Mouse (Mus musculus) limb, embryonic 14.5 days (tissue): ENCODE data around the gene Ralgapa1. TPM values are rescaled to one million over a fixed set of nuclear protein-coding genes. Genes with fewer than 3 reads are reported as not detected.
"Not testable (repeated sequence)": the region's sequence is repeated elsewhere in the genome, so short reads cannot be mapped to it uniquely, and the experiment has no call there.

ENCODE experiments used
- ATAC-seq: fragments of 200-750 bp; cut with Nextera tagmentation; 2 replicates; pipeline ENCODE4 v1.8.0; 2017; ENCODE audit warnings: low read depth, moderate number of reproducible peaks, moderate TSS enrichment; ENCODE audit not compliant: low FRiP score
- DNase-seq: peaks from one replicate; pipeline ENCODE4 v3.0.0-alpha.2; 2015; ENCODE audit warnings: low spot score
- H3K27ac ChIP-seq: fragments of 300-500 bp; sonication (generic); replicated peaks from 2 replicates; pipeline ENCODE4 v1.5.1; 2014; ENCODE audit warnings: low read depth, mild to moderate bottlenecking, low read length, moderate library complexity, mixed read lengths
- H3K27me3 ChIP-seq: fragments of 300-500 bp; sonication (generic); 2 replicates; pipeline ENCODE4 v1.6.1; 2014; ENCODE audit warnings: low read length, mixed read lengths; ENCODE audit not compliant: control insufficient read depth, insufficient read depth
- H3K36me3 ChIP-seq: fragments of 300-500 bp; sonication (generic); 2 replicates; pipeline ENCODE4 v1.6.1; 2014; ENCODE audit warnings: mild to moderate bottlenecking, low read length, moderate library complexity, mixed read lengths; ENCODE audit not compliant: control insufficient read depth, insufficient read depth
- H3K4me1 ChIP-seq: fragments of 300-500 bp; sonication (generic); 2 replicates; pipeline ENCODE4 v1.6.1; 2014; ENCODE audit warnings: antibody characterized with exemption, low read length, mixed read lengths; ENCODE audit not compliant: control insufficient read depth, insufficient read depth
- H3K4me2 ChIP-seq: fragments of 300-500 bp; sonication (generic); replicated peaks from 2 replicates; pipeline ENCODE4 v1.6.1; 2014; ENCODE audit warnings: low read depth, mild to moderate bottlenecking, low read length, moderate library complexity; ENCODE audit not compliant: severe bottlenecking
- H3K4me3 ChIP-seq: fragments of 300-500 bp; sonication (generic); replicated peaks from 2 replicates; pipeline ENCODE4 v1.5.1; 2014; ENCODE audit warnings: low read length
- H3K9ac ChIP-seq: fragments of 300-500 bp; sonication (generic); 2 replicates; pipeline ENCODE4 v1.6.1; 2014; ENCODE audit warnings: mild to moderate bottlenecking, low read depth, low read length, moderate library complexity; ENCODE audit not compliant: severe bottlenecking
- H3K9me3 ChIP-seq: fragments of 300-500 bp; sonication (generic); 2 replicates; pipeline ENCODE4 v1.6.1; 2016; ENCODE audit warnings: low read length; ENCODE audit not compliant: control insufficient read depth
- POLR2A ChIP-seq: fragments of 200-500 bp; IDR thresholded peaks from 2 replicates; pipeline ENCODE4 v1.8.0; 2012; ENCODE audit warnings: inconsistent platforms, mild to moderate bottlenecking, moderate library complexity, borderline replicate concordance; ENCODE audit not compliant: insufficient read depth, insufficient read length; ENCODE audit errors: extremely low read depth
- WGBS: fragments of 180-500 bp; shearing (Covaris S2); extraction: QIAGEN DNeasy Blood & Tissue Kit; methylation state at CpG from one replicate; pipeline ENCODE4 v1.1.7; 2014; 5-methylcytosine and 5-hydroxymethylcytosine counted together
- polyA plus RNA-seq, 2 experiments: library from polyadenylated mRNA; depleted of rRNA in 1 of 2; stranded (reverse) in 1 of 2; unstranded in 1 of 2; fragments of >200 nt; fragmentation: Nextera tagmentation in 1 of 2; extraction: Ambion mirVana in 1 of 2; gene quantifications; 2 replicates each; pipeline versions ENCODE4 v1.2.1 to v1.2.3; 2012 to 2014

Ralgapa1 gene
- polyA plus RNA-seq, 2 experiments = 23.7 to 58.3 TPM

- DNase-seq = no peak
- no peak for ATAC-seq
- 90% methylated on average over 6 of the region's 6 CpGs for WGBS
- no peak for TF ChIP-seq POLR2A
- Histone ChIP-seq H3K4me2 (no peak overlapping the region), H3K4me1 (no peaks in the 10 kb centered on the region), H3K4me3 (no peak overlapping the region), H3K27ac (no peak overlapping the region), H3K36me3 (peaks cover 26% of the 10 kb centered on the region; the same call in 1 of the 2 replicates), H3K9ac (no peak overlapping the region), H3K9me3 (no peaks in the 10 kb centered on the region), H3K27me3 (no peaks in the 10 kb centered on the region)
These were observed 154.3 kb downstream of the Ralgapa1 start for GRCm38 (mm10) chr12:55666699-55667098.

- H3K4me2 ChIP-seq, H3K9ac ChIP-seq, ATAC-seq, H3K9me3 ChIP-seq, H3K4me1 ChIP-seq, H3K4me3 ChIP-seq, H3K27me3 ChIP-seq, DNase-seq, H3K27ac ChIP-seq: not testable (repeated sequence)
- peaks cover 38% of the 10 kb centered on the region for H3K36me3 ChIP-seq
These were observed 157.8 kb downstream of the Ralgapa1 start for GRCm38 (mm10) chr12:55663194-55663593.

GRCm38 (mm10) chr12:55648011-55648525 lies 172.9 kb downstream of the Ralgapa1 start:
- TF ChIP-seq POLR2A = no peak
- H3K4me2 ChIP-seq = no peak overlapping the region
- no peaks in the 10 kb centered on the region for H3K4me1 ChIP-seq
- H3K36me3 ChIP-seq = peaks cover 6% of the 10 kb centered on the region
- DNase-seq = no peak
- 88% methylated on average over 7 of the region's 7 CpGs for WGBS
- H3K27me3 ChIP-seq = no peaks in the 10 kb centered on the region
- no peaks in the 10 kb centered on the region for H3K9me3 ChIP-seq
- H3K9ac ChIP-seq = no peak overlapping the region
- no peak overlapping the region for H3K4me3 ChIP-seq
- H3K27ac ChIP-seq = no peak overlapping the region
- no peak for ATAC-seq

- H3K9me3 ChIP-seq = no peaks in the 10 kb centered on the region
- TF ChIP-seq POLR2A = no peak
- H3K4me2 ChIP-seq = no peak overlapping the region
- H3K27ac ChIP-seq = no peak overlapping the region
- 42% methylated on average over 4 of the region's 4 CpGs for WGBS
- H3K4me1 ChIP-seq = 0 out of 2 replicates have a peak, but pooled peaks cover 3% of the 10 kb centered on the region
- no peak overlapping the region for H3K9ac ChIP-seq
- no peaks in the 10 kb centered on the region for H3K27me3 ChIP-seq
- ATAC-seq (no peak), DNase-seq (no peak)
- H3K36me3 ChIP-seq = no peaks in the 10 kb centered on the region
- H3K4me3 ChIP-seq = no peak overlapping the region
These were observed 194.3 kb downstream of the Ralgapa1 start for GRCm38 (mm10) chr12:55626711-55627110.

DNA sequence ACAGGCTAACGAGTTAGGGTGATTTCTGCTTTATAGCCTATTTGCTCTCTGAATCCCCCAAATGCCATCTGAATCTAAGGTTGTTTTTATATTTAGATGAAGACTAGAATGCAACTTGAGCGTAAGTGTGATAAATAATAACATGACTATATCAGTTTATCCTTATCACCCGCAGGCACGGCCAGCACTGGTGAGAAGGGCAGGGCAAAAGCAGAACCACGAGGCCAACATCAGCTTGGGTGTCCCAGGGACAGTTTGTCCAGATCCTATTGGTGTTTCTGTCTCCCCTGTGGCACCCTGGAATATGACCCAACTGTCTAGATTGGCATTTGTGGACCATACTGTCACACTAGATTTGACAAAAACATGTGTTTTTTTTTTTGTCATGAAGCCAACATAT lies 197.7 kb downstream of the Ralgapa1 start:
- no peak overlapping the region for H3K4me3 ChIP-seq
- no peak overlapping the region for H3K4me2 ChIP-seq
- 82% methylated on average over 5 of the region's 5 CpGs for WGBS
- DNase-seq (no peak), ATAC-seq (no peak)
- H3K4me1 ChIP-seq = 0 out of 2 replicates have a peak, but pooled peaks cover 3% of the 10 kb centered on the region
- H3K36me3 ChIP-seq = no peaks in the 10 kb centered on the region
- H3K27me3 ChIP-seq = no peaks in the 10 kb centered on the region
- no peak for TF ChIP-seq POLR2A
- H3K9me3 ChIP-seq = no peaks in the 10 kb centered on the region
- H3K27ac ChIP-seq = no peak overlapping the region
- no peak overlapping the region for H3K9ac ChIP-seq
